Mouse (Mus musculus): ENCODE data around the gene Pik3r1. TPM values are rescaled to one million over a fixed set of nuclear protein-coding genes. Genes with fewer than 3 reads are reported as not detected.

Pik3r1 gene
- 51.3 and 51.6 TPM in 2 replicates for polyA plus RNA-seq (2015; fragmentation: Nextera tagmentation; extraction: Ambion mirVana)

GRCm38 (mm10) chr13:101767809-101768629, at the start of gene Pik3r1:
Gene Pik3r1 (minus strand): TSS chr13:101768217.
- peak; percentile 97 for ATAC-seq
- peaks cover 25% of the 10 kb centered on the region for H3K4me1 ChIP-seq (ENCODE audit: control insufficient read depth, insufficient read depth, low read depth, low read length)
- H3K27ac ChIP-seq (ENCODE audit: low read depth, low read length): peak within 1 kb of the TSS; percentile 97
- peak within 1 kb of the TSS; percentile 97 for H3K9ac ChIP-seq (ENCODE audit: low read depth, low read length)
- H3K36me3 ChIP-seq (ENCODE audit: control insufficient read depth, insufficient read depth, low read length): no peaks in the 10 kb centered on the region
- H3K4me2 ChIP-seq (ENCODE audit: low read length): peak within 1 kb of the TSS; percentile 76
- H3K9me3 ChIP-seq (ENCODE audit: control insufficient read depth, low read length): no peaks in the 10 kb centered on the region
- under 1% methylated on average over 66 of the region's 76 CpGs for WGBS
- H3K4me3 ChIP-seq (ENCODE audit: low read length): peak within 1 kb of the TSS; percentile 97
- no peaks in the 10 kb centered on the region for H3K27me3 ChIP-seq (replicated peaks; ENCODE audit: control insufficient read depth, insufficient read depth, low read length)

GRCm38 (mm10) chr13:101813267-101813900, 45.4 kb upstream of the Pik3r1 start:
- Histone ChIP-seq H3K36me3 (ENCODE audit: control insufficient read depth, insufficient read depth, low read length) (no peaks in the 10 kb centered on the region), H3K4me3 (ENCODE audit: low read length) (no peak overlapping the region), H3K9ac (ENCODE audit: low read depth, low read length) (no peak overlapping the region), H3K4me2 (ENCODE audit: low read length) (peak overlapping the region; percentile 36), H3K9me3 (ENCODE audit: control insufficient read depth, low read length) (no peaks in the 10 kb centered on the region), H3K4me1 (ENCODE audit: control insufficient read depth, insufficient read depth, low read depth, low read length) (peaks cover 4% of the 10 kb centered on the region), H3K27me3 (replicated peaks; ENCODE audit: control insufficient read depth, insufficient read depth, low read length) (no peaks in the 10 kb centered on the region), H3K27ac (ENCODE audit: low read depth, low read length) (no peak overlapping the region)
- peak; percentile 81; the same call in 1 of the 2 replicates for ATAC-seq
- WGBS: 20% methylated on average over 10 of the region's 10 CpGs

GRCm38 (mm10) chr13:101812341-101812740, 44.3 kb upstream of the Pik3r1 start:
- Histone ChIP-seq H3K4me2 (ENCODE audit: low read length) (no peak overlapping the region), H3K4me3 (ENCODE audit: low read length) (no peak overlapping the region), H3K4me1 (ENCODE audit: control insufficient read depth, insufficient read depth, low read depth, low read length) (peaks cover 4% of the 10 kb centered on the region), H3K9ac (ENCODE audit: low read depth, low read length) (no peak overlapping the region), H3K27me3 (replicated peaks; ENCODE audit: control insufficient read depth, insufficient read depth, low read length) (no peaks in the 10 kb centered on the region), H3K27ac (ENCODE audit: low read depth, low read length) (no peak overlapping the region), H3K9me3 (ENCODE audit: control insufficient read depth, low read length) (no peaks in the 10 kb centered on the region), H3K36me3 (ENCODE audit: control insufficient read depth, insufficient read depth, low read length) (no peaks in the 10 kb centered on the region)
- no peak for ATAC-seq
- WGBS: 70% methylated on average over 5 of the region's 5 CpGs

- no peak overlapping the region for H3K27ac ChIP-seq (ENCODE audit: low read depth, low read length)
- H3K27me3 ChIP-seq (replicated peaks; ENCODE audit: control insufficient read depth, insufficient read depth, low read length): no peaks in the 10 kb centered on the region
- no peaks in the 10 kb centered on the region for H3K36me3 ChIP-seq (ENCODE audit: control insufficient read depth, insufficient read depth, low read length)
- ATAC-seq: peak; percentile 92
- H3K9me3 ChIP-seq (ENCODE audit: control insufficient read depth, low read length): no peaks in the 10 kb centered on the region
- 41% methylated on average over 9 of the region's 9 CpGs for WGBS
- H3K9ac ChIP-seq (ENCODE audit: low read depth, low read length): no peak overlapping the region
- H3K4me2 ChIP-seq (ENCODE audit: low read length): no peak overlapping the region
- H3K4me1 ChIP-seq (ENCODE audit: control insufficient read depth, insufficient read depth, low read depth, low read length): peaks cover 4% of the 10 kb centered on the region
- no peak overlapping the region for H3K4me3 ChIP-seq (ENCODE audit: low read length)
These were observed 43.9 kb upstream of the Pik3r1 start for GRCm38 (mm10) chr13:101811882-101812281.

DNA sequence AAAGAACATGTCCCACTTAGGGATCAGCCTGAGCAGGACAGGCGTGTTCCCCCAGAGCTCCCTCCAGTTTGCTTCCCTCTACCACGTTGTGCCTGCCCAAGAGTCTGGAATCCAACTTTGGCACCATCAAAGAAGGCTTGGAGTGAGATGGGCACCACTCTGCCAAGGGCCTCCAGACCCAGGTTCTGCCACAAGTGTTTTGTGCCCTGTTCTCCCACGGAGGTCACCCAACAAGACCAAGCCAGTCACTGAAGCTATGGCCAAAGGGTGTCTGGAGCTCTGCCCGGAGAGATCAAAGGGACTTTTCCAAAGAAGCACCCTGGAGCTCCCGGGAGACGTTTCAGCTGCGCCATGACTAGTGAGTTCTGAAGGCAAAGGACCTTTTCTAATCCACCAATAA, 42.6 kb upstream of the Pik3r1 start:
- H3K27ac ChIP-seq (ENCODE audit: low read depth, low read length): no peak overlapping the region
- H3K9me3 ChIP-seq (ENCODE audit: control insufficient read depth, low read length): no peaks in the 10 kb centered on the region
- ATAC-seq: peak; percentile 54; the same call in 1 of the 2 replicates
- H3K36me3 ChIP-seq (ENCODE audit: control insufficient read depth, insufficient read depth, low read length): no peaks in the 10 kb centered on the region
- H3K9ac ChIP-seq (ENCODE audit: low read depth, low read length): no peak overlapping the region
- no peak overlapping the region for H3K4me3 ChIP-seq (ENCODE audit: low read length)
- H3K4me1 ChIP-seq (ENCODE audit: control insufficient read depth, insufficient read depth, low read depth, low read length): peaks cover 4% of the 10 kb centered on the region
- H3K4me2 ChIP-seq (ENCODE audit: low read length): no peak overlapping the region
- H3K27me3 ChIP-seq (replicated peaks; ENCODE audit: control insufficient read depth, insufficient read depth, low read length): no peaks in the 10 kb centered on the region
- 75% methylated on average over 7 of the region's 7 CpGs for WGBS

GRCm38 (mm10) chr13:101809796-101810195, 41.8 kb upstream of the Pik3r1 start:
- ATAC-seq: no peak
- 89% methylated on average over 3 of the region's 3 CpGs for WGBS
- H3K9ac ChIP-seq (ENCODE audit: low read depth, low read length): no peak overlapping the region
- H3K4me2 ChIP-seq (ENCODE audit: low read length): no peak overlapping the region
- H3K36me3 ChIP-seq (ENCODE audit: control insufficient read depth, insufficient read depth, low read length): no peaks in the 10 kb centered on the region
- no peaks in the 10 kb centered on the region for H3K27me3 ChIP-seq (replicated peaks; ENCODE audit: control insufficient read depth, insufficient read depth, low read length)
- H3K4me3 ChIP-seq (ENCODE audit: low read length): no peak overlapping the region
- no peak overlapping the region for H3K27ac ChIP-seq (ENCODE audit: low read depth, low read length)
- H3K4me1 ChIP-seq (ENCODE audit: control insufficient read depth, insufficient read depth, low read depth, low read length): peaks cover 4% of the 10 kb centered on the region
- H3K9me3 ChIP-seq (ENCODE audit: control insufficient read depth, low read length): no peaks in the 10 kb centered on the region

DNA sequence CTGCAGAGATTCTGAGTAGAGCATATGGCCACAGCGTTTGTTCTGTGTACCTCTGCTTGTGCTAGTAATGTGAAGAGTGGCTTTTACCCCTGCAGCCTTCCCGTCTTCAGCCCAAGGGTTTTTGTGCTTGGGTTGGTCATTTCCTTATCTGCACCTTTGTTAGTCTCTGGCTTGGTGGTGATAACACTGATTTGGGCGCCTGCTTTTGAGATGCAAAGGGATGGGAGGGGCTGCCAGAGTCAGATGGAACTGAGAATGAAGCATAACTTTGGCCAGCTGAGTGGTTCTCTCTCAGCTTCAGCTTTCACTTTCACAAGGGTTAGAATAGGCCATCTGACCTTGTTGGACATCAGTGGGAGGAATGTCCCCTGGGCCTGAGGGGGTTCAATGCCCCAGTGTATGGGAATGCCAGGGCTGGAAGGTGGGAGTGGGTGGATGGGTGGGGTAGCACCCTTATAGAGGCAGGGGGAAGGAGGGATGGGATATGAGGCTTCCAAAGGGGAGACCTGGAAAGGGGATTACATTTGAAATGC, 37.6 kb upstream of the Pik3r1 start:
- H3K9me3 ChIP-seq (ENCODE audit: control insufficient read depth, low read length): no peaks in the 10 kb centered on the region
- peaks cover 4% of the 10 kb centered on the region; the same call in 1 of the 2 replicates for H3K4me1 ChIP-seq (ENCODE audit: control insufficient read depth, insufficient read depth, low read depth, low read length)
- no peak overlapping the region for H3K4me3 ChIP-seq (ENCODE audit: low read length)
- no peak overlapping the region for H3K9ac ChIP-seq (ENCODE audit: low read depth, low read length)
- ATAC-seq: no peak
- H3K27ac ChIP-seq (ENCODE audit: low read depth, low read length): no peak overlapping the region
- 72% methylated on average over 3 of the region's 3 CpGs for WGBS
- H3K4me2 ChIP-seq (ENCODE audit: low read length): no peak overlapping the region
- no peaks in the 10 kb centered on the region for H3K27me3 ChIP-seq (replicated peaks; ENCODE audit: control insufficient read depth, insufficient read depth, low read length)
- no peaks in the 10 kb centered on the region for H3K36me3 ChIP-seq (ENCODE audit: control insufficient read depth, insufficient read depth, low read length)

GRCm38 (mm10) chr13:101801372-101802186, 33.6 kb upstream of the Pik3r1 start:
- Histone ChIP-seq H3K9me3 (ENCODE audit: control insufficient read depth, low read length) (no peaks in the 10 kb centered on the region), H3K4me1 (ENCODE audit: control insufficient read depth, insufficient read depth, low read depth, low read length) (peaks cover 6% of the 10 kb centered on the region; the same call in 1 of the 2 replicates), H3K9ac (ENCODE audit: low read depth, low read length) (peak overlapping the region; percentile 59), H3K27me3 (replicated peaks; ENCODE audit: control insufficient read depth, insufficient read depth, low read length) (no peaks in the 10 kb centered on the region), H3K4me2 (ENCODE audit: low read length) (peak overlapping the region; percentile 60), H3K4me3 (ENCODE audit: low read length) (peak overlapping the region; percentile 43), H3K36me3 (ENCODE audit: control insufficient read depth, insufficient read depth, low read length) (no peaks in the 10 kb centered on the region), H3K27ac (ENCODE audit: low read depth, low read length) (peak overlapping the region; percentile 48)
- peak; percentile 94 for ATAC-seq
- WGBS: 1% methylated on average over 40 of the region's 41 CpGs

Data from hindbrain, embryonic 16.5 days (tissue).